Mouse (Mus musculus): Measurements from ENCODE around the gene Ankib1. TPM values are rescaled to one million over a fixed set of nuclear protein-coding genes. Genes with fewer than 3 reads are reported as not detected.

Gene Ankib1
- polyA plus RNA-seq, 1 experiment: 5.3 TPM

DNA sequence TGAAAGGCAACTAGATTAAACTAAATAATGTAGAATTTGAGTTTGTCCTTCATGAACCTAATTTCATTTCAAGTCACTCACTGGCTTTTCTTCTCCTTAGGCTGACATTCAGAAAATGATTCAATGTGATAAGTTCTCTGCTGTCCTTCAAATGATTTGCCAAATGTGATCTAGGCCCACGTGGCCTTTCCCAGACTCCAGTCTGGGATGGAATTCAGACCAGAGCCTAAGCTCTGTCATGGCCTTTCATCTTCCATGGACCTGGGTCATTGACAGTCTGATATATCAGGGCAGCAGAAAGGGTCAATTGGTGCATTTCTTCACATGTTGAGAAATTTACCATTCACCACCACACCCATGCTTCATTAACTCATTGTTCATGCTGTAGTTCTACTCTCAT lies 77.2 kb downstream of the Ankib1 start:
- Histone ChIP-seq H3K27me3 (ENCODE audit: control insufficient read depth, insufficient read depth, low read length) (no peaks in the 10 kb centered on the region), H3K4me3 (ENCODE audit: extremely low read depth, insufficient read depth, insufficient read length) (no peak overlapping the region), H3K36me3 (ENCODE audit: control insufficient read depth, insufficient read depth, low read length) (peaks cover 12% of the 10 kb centered on the region), H3K27ac (ENCODE audit: insufficient read depth, low read length) (no peak overlapping the region), H3K4me1 (ENCODE audit: control insufficient read depth, insufficient read depth, insufficient read length) (no peaks in the 10 kb centered on the region)
- 94% methylated on average over 1 of the region's 1 CpGs for WGBS
- no peak for DNase-seq (ENCODE audit: low read depth in 1 of 2, low spot score in 2 of 2)
- TF ChIP-seq POLR2A (IDR thresholded peaks at IDR 0.05; ENCODE audit: low read depth, low read length): no peak
- TF ChIP-seq CTCF (IDR thresholded peaks at IDR 0.05; ENCODE audit: extremely low read depth, insufficient read depth, insufficient read length, insufficient replicate concordance): no peak

- 92% methylated on average over 2 of the region's 2 CpGs for WGBS
- no peaks in the 10 kb centered on the region for H3K27me3 ChIP-seq (ENCODE audit: control insufficient read depth, insufficient read depth, low read length)
- H3K27ac ChIP-seq (ENCODE audit: insufficient read depth, low read length): no peak overlapping the region
- no peak for DNase-seq (ENCODE audit: low read depth in 1 of 2, low spot score in 2 of 2)
- no peak for TF ChIP-seq POLR2A (IDR thresholded peaks at IDR 0.05; ENCODE audit: low read depth, low read length)
- no peak for TF ChIP-seq CTCF (IDR thresholded peaks at IDR 0.05; ENCODE audit: extremely low read depth, insufficient read depth, insufficient read length, insufficient replicate concordance)
- peaks cover 17% of the 10 kb centered on the region for H3K36me3 ChIP-seq (ENCODE audit: control insufficient read depth, insufficient read depth, low read length)
- H3K4me3 ChIP-seq (ENCODE audit: extremely low read depth, insufficient read depth, insufficient read length): no peak overlapping the region
- H3K4me1 ChIP-seq (ENCODE audit: control insufficient read depth, insufficient read depth, insufficient read length): no peaks in the 10 kb centered on the region
These were observed 79.3 kb downstream of the Ankib1 start for GRCm38 (mm10) chr5:3723415-3723814.

GRCm38 (mm10) chr5:3722873-3723272 lies 79.9 kb downstream of the Ankib1 start:
- H3K4me3 ChIP-seq (ENCODE audit: extremely low read depth, insufficient read depth, insufficient read length): no peak overlapping the region
- TF ChIP-seq CTCF (IDR thresholded peaks at IDR 0.05; ENCODE audit: extremely low read depth, insufficient read depth, insufficient read length, insufficient replicate concordance): no peak
- no peak for TF ChIP-seq POLR2A (IDR thresholded peaks at IDR 0.05; ENCODE audit: low read depth, low read length)
- peaks cover 17% of the 10 kb centered on the region for H3K36me3 ChIP-seq (ENCODE audit: control insufficient read depth, insufficient read depth, low read length)
- DNase-seq (ENCODE audit: low read depth in 1 of 2, low spot score in 2 of 2): no peak
- H3K27ac ChIP-seq (ENCODE audit: insufficient read depth, low read length): no peak overlapping the region
- WGBS: 91% methylated on average over 2 of the region's 2 CpGs
- no peaks in the 10 kb centered on the region for H3K27me3 ChIP-seq (ENCODE audit: control insufficient read depth, insufficient read depth, low read length)
- no peaks in the 10 kb centered on the region for H3K4me1 ChIP-seq (ENCODE audit: control insufficient read depth, insufficient read depth, insufficient read length)

DNA sequence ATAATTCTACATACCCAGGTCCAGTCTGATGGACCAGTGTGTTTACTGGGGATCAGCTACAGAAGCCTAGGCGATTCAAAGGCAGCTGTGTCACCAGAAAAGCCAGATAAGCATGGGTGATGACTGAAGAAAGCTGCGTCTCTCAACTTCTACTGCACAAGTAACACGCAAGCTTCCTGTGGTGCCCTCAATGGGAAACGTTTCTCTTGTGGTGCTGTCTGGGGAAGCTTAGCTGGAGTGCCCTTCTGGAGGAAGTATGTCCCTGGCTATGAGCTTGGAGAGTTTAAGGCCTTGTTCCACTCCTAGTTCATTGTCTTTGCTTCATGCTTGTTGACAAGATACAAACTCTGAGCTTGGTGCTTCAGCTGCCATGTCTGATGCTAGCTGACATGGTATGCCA lies 83.4 kb downstream of the Ankib1 start:
- Histone ChIP-seq H3K4me3 (ENCODE audit: extremely low read depth, insufficient read depth, insufficient read length) (no peak overlapping the region), H3K27ac (ENCODE audit: insufficient read depth, low read length) (no peak overlapping the region), H3K4me1 (ENCODE audit: control insufficient read depth, insufficient read depth, insufficient read length) (no peaks in the 10 kb centered on the region), H3K27me3 (ENCODE audit: control insufficient read depth, insufficient read depth, low read length) (no peaks in the 10 kb centered on the region), H3K36me3 (ENCODE audit: control insufficient read depth, insufficient read depth, low read length) (peaks cover 18% of the 10 kb centered on the region)
- no peak for TF ChIP-seq CTCF (IDR thresholded peaks at IDR 0.05; ENCODE audit: extremely low read depth, insufficient read depth, insufficient read length, insufficient replicate concordance)
- no peak for TF ChIP-seq POLR2A (IDR thresholded peaks at IDR 0.05; ENCODE audit: low read depth, low read length)
- WGBS: 89% methylated on average over 4 of the region's 4 CpGs
- DNase-seq (ENCODE audit: low read depth in 1 of 2, low spot score in 2 of 2): no peak

DNA sequence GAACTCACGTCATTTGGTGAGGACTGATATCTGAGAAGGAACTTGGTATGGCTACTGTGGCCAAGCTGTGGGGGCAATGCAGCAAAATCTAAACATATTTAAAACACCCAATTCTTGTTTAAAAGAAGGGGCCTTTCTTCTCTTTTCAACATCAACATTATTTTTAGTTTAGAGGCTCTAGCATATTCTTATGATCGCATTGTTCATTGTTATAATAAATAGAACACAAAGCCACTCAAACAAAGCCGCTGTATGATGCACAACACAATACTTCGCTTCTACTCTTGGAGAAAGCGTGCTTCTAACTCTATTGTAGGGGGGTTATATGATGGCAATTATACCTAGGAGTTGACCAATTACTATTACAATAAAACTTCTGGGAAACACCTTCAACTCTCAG lies 86.9 kb downstream of the Ankib1 start:
- H3K36me3 ChIP-seq (ENCODE audit: control insufficient read depth, insufficient read depth, low read length): peaks cover 15% of the 10 kb centered on the region
- no peak overlapping the region for H3K27ac ChIP-seq (ENCODE audit: insufficient read depth, low read length)
- 93% methylated on average over 5 of the region's 5 CpGs for WGBS

GRCm38 (mm10) chr5:3702180-3702579 lies 100.5 kb downstream of the Ankib1 start:
- DNase-seq (ENCODE audit: low read depth in 1 of 2, low spot score in 2 of 2): no peak
- H3K4me1 ChIP-seq (ENCODE audit: control insufficient read depth, insufficient read depth, insufficient read length): no peaks in the 10 kb centered on the region
- TF ChIP-seq POLR2A (IDR thresholded peaks at IDR 0.05; ENCODE audit: low read depth, low read length) (no peak), CTCF (IDR thresholded peaks at IDR 0.05; ENCODE audit: extremely low read depth, insufficient read depth, insufficient read length, insufficient replicate concordance) (no peak)
- H3K4me3 ChIP-seq (ENCODE audit: extremely low read depth, insufficient read depth, insufficient read length): no peak overlapping the region
- no peak overlapping the region for H3K27ac ChIP-seq (ENCODE audit: insufficient read depth, low read length)
- WGBS: 93% methylated on average over 4 of the region's 4 CpGs
- peaks cover 18% of the 10 kb centered on the region for H3K36me3 ChIP-seq (ENCODE audit: control insufficient read depth, insufficient read depth, low read length)
- no peaks in the 10 kb centered on the region for H3K27me3 ChIP-seq (ENCODE audit: control insufficient read depth, insufficient read depth, low read length)

More for the DNA sequence above, 86.9 kb downstream of the Ankib1 start:
- no peaks in the 10 kb centered on the region for H3K4me1 ChIP-seq (ENCODE audit: control insufficient read depth, insufficient read depth, insufficient read length)
- DNase-seq (ENCODE audit: low read depth in 1 of 2, low spot score in 2 of 2): no peak
- no peaks in the 10 kb centered on the region for H3K27me3 ChIP-seq (ENCODE audit: control insufficient read depth, insufficient read depth, low read length)
- no peak overlapping the region for H3K4me3 ChIP-seq (ENCODE audit: extremely low read depth, insufficient read depth, insufficient read length)
- TF ChIP-seq CTCF (IDR thresholded peaks at IDR 0.05; ENCODE audit: extremely low read depth, insufficient read depth, insufficient read length, insufficient replicate concordance) (no peak), POLR2A (IDR thresholded peaks at IDR 0.05; ENCODE audit: low read depth, low read length) (no peak)

- WGBS: 95% methylated on average over 5 of the region's 5 CpGs
- H3K27me3 ChIP-seq (ENCODE audit: control insufficient read depth, insufficient read depth, low read length): no peaks in the 10 kb centered on the region
- no peak overlapping the region for H3K27ac ChIP-seq (ENCODE audit: insufficient read depth, low read length)
- H3K4me3 ChIP-seq (ENCODE audit: extremely low read depth, insufficient read depth, insufficient read length): no peak overlapping the region
- peaks cover 5% of the 10 kb centered on the region; the same call in 1 of the 2 replicates for H3K4me1 ChIP-seq (ENCODE audit: control insufficient read depth, insufficient read depth, insufficient read length)
- no peak for DNase-seq (ENCODE audit: low read depth in 1 of 2, low spot score in 2 of 2)
- TF ChIP-seq CTCF (IDR thresholded peaks at IDR 0.05; ENCODE audit: extremely low read depth, insufficient read depth, insufficient read length, insufficient replicate concordance): no peak
- no peak for TF ChIP-seq POLR2A (IDR thresholded peaks at IDR 0.05; ENCODE audit: low read depth, low read length)
- H3K36me3 ChIP-seq (ENCODE audit: control insufficient read depth, insufficient read depth, low read length): peaks cover 16% of the 10 kb centered on the region
These were observed 102.7 kb downstream of the Ankib1 start for GRCm38 (mm10) chr5:3700025-3700424.

All from spleen, adult 2 months (tissue).